Mouse (Mus musculus): Measurements from ENCODE around the gene Gm17087.

Gm17087 gene

DNA sequence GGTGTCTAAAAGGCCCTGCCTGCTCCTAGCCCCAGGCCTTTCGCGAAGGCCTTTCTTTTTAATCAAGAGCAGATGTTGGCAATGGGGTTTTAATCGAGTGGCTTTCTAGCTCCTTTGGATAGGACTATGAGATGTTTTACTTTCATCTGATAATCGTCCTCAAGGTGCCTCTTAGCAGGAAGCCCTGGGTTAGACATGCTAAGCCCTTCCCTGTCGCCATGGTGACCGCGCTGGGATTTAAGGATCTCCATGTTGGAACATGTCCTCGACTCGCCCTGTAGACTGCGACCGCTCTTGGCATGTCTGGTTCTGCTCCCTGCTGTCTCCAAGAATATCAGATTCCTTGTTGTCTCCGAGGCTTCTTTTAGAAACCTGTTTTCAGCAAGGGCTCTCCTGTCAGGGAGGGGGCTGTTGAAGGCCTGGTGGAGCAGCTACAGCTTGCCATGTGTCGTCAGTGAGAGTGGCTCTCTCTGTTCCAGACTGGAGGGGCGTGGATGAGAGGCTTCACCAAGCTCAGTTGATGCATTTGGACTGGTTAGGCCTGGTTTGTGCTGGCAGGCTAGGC is 24.7 kb downstream of the Gm17087 start:
- no peak for DNase-seq (ENCODE audit: low read depth)

DNA sequence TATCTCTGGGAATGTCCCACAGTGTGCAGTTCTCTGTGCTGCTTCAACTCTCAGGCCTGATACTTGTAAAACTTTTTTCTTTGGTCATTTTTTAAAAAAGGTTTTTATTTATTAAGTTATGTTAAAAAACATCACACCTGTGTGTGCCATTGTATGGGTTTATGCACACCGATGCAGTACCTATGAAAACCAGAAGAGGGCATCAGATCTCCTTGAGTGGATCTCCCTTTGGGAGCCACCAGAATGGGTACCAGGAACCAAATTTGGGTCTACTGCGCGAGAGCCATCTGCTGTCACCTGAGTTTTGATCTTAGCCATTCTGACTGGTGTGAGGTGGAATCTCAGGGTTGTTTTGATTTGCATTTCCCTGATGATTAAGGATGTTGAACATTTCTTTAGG is 28.6 kb downstream of the Gm17087 start:
- no peak for DNase-seq (ENCODE audit: low read depth)

DNA sequence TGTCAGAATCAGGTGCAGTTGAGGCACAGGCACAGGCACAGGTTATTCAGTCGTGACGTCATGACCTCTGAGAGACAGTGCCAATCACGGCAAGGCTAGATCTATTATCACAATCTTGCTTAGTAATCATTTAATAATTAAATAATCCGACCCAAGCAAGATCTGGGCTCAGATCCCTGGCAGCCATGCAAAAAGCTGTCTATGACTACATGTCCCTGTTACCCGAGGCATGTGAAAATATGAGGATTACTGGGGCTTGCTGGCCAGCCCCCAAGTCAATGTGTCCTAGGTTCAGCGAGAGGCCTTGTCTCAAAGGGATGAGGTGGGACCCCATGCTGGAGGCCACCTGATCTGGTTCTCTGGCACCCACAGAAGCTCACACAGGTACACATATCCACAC is 30.2 kb downstream of the Gm17087 start:
- DNase-seq (ENCODE audit: low read depth), result no peak

DNA sequence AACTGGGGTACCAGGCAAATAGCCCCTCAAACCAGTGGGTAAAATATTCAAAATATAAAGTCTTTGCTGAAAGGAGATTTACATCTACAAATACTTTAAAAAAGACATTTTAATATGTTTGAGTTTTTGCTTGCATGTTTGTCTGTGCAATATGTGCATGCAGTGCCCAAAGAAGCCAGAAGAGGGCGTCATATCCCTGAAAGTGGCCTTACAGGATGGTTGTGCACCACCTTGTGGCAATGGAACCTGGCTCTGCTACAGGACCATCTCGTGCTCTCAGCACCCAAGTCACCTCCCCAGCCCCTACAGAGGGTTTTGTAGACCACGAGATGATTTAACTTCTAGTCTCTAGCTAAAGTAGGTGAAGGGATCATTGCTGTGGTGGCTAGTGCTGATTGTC is 32.9 kb downstream of the Gm17087 start:
- no peak for DNase-seq (ENCODE audit: low read depth)

DNA sequence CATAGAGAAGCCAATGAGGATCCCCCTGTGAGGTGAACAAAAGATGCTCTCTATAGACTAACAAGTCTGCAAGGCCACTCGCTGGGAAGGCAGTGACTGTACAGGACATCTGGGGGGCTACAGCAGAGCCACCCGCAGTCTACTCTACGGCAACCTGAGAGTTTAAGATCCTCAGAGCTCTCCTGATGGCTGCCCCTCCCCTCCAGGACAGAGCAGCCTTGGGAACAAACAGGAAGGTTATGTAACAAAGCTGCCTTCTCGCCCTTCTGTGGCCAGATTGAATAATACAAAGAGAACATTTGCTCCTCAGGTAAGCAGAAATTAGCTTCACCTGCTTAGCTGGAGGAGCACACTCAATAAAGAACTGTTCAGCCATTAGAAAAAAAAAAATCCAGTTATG is 34.1 kb downstream of the Gm17087 start:
- no peak for DNase-seq (ENCODE audit: low read depth)

DNA sequence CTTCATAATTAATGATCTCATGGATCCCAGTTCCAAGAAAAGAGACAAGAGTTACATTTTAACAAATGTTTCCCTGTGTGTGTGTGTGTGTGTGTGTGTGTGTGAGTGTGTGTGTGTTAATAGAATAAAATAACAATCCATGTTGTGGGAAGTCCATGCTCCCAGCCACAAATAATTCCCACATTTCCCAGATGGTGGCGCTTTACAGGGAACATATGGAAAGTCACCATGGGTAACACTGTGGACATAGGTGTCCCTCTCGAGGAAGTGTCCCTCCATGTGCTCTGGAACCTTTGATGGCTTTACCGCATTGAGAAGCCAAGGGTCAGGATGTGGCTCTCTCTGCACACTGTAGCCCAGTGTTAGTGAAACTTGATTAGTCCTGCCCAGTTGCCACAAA is 38.1 kb downstream of the Gm17087 start:
- DNase-seq (ENCODE audit: low read depth), result no peak

DNA sequence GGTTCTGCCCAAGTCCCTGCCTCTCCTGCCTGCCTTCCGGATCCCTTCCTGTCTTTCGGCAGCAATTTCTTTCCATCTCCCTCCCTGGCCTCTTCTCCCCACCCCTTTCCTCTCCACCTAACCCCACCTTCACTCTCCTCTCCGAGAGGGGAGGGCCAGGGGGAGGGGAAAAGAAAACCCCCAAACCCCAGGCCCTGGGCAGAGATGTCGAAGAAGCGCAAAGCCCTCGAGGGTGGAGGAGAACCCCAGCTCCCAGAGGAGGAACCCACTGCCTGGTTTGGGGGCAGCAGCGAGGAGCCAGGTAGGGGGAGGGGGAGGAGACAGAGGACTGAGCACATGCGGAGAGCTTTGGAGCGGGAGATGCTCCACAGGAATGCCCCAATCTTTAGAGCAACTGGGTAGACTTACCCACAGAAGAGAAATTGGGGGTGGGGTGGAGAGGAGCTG is 39.9 kb downstream of the Gm17087 start:
- no peak for DNase-seq (ENCODE audit: low read depth)

DNA sequence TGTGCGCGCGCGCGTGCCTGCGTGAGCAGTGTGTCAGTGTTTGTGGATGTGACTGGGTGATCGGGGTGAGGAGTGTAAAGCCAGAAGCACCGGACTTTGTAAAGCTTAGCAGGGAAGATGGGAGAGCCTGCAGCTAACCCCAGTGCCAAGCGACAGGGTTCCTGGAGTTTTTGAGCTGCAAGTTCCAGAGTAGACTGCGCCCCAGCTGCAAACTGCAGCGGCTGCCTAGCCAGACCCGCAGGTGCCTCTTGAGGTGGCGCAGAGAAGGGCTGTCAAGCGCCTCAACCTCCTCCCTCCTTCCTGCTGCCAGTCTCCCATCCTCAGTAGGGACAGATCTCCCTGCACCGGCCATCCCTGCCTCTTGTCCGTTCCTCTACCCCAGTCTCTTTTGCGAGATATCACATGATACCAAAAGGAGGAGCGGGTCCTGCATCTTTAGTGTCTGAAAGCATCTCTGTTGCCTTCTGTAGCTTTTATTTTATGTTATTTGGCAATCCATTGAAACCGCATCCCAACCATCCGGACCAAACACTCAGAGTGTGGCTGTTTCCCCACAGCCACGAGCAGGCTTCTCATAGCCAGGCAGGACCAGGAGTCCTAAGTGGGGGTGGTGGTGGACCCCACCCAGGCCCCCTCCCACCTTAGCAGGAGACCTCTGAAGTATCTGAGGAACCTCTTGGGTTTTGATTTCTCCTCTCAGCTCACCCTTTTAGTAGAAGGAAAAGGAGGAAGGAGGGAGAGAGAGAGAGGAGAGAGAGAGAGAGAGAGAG is 40.6 kb downstream of the Gm17087 start:
- no peak for DNase-seq (ENCODE audit: low read depth)

DNA sequence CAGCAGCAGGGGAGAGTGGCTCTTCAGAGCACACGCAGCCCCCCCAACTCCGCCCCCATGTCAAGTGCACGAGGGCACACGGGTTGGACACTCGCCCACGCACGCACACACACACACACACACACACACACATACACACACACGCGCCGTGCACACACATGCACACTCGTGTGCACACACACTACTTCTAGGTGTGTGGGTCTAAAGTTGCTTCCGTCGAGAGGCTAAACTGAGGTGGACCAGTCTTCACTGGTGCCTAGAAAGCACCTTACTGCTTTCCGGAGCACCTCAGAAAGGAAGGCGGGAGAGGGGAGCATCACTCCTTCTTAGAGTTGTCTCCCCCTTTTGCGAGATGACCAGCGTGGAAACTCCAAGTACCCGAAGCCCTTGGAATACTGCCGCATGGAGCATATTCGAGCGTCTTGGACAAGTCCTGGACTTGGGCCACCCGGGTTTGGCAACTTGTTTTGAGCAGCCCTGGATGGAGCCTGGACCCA is 41.5 kb downstream of the Gm17087 start, which contains the start of gene Pde10a:
Gene Pde10a, plus strand, starts transcription at position 148 of the 497 bp plus-strand sequence.
- DNase-seq (ENCODE audit: low read depth), result no peak

DNA sequence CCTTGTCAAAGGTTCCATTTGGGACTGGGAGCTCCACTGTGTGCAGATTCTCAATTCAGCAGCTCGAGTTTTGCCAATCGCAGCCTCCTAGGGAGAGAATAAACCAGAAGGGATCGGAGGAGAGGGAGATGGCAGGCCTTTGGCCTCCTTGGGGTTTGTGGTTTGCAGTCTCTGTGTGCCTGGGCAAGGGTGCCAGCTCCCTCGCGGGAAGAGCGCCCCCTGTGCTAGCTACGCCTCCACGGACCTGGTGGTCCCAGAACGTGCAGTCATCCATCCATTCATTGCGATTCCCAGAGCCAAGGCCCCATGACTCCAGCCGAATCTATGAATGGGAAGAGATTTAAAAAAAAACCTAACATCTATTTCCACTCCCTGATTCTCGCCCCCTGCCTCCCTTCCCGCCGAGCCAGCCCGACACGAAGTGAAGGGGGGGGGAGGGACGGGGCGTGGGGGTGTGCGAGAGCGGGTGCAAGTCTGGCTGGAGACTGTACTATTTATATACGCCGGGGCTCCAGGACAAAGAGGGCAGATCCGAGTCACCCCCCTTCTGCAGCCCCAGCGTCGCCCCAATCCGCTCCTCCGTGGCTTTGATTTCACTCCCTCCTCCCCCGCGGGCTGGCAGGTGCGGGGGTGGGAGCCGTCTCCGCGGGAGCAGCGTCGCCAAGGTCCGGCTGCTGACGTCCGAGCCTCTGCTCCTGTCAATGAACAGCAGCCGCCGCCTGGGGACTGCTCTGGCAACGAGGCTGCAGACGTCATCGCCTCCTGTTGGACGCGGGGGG is 42.2 kb downstream of the Gm17087 start:
- DNase-seq (ENCODE audit: low read depth), result no peak

DNA sequence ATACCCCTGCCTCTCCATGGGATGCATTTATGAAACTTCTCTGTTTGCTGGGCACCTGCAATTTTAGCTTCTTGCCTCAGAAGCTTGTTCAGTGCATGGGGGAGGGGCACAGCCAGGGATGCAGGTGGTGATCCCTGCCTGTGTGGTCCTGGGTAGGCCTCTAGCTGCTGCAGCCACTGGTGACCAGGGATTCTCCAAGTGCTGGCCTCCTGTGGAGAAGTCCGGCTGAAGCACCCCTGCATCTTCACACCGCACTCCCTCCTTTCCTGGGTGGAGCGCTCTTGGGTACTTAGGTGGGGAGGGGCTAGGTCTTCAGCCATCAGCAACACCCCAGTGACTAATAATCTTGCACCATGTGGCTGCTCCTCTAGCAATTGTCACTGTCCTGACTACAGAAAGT is 42.8 kb downstream of the Gm17087 start:
- no peak for DNase-seq (ENCODE audit: low read depth)

DNA sequence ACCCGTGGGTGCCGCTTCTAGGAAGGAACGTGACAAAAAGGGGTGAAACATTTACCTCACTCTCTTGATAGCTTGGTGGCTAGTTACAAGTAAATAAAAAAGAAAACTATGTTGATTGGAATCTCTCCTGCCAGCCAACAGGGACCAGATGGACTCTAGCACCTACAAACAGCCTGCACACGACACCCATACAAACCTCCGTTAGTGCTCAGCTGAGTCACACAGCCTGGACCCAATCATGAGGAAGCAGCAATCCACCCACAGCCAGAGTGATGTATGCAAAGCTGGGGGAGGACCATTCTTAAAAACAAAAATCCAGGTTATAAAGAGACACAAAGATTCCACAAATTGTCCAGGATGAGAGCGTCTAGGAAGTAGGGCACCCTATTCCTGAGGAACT is 50.7 kb downstream of the Gm17087 start:
- no peak for DNase-seq (ENCODE audit: low read depth)
